Mouse (Mus musculus) bone marrow macrophage, adult 2 months (primary cell): Measurements from ENCODE around the gene Oxct2b.

Experiments used
- CTCF ChIP-seq: IDR thresholded peaks from 2 replicates; pipeline ENCODE4 v1.5.1; 2012; ENCODE audit warnings: low read depth, mild to moderate bottlenecking, low read length, moderate library complexity
- POLR2A ChIP-seq: IDR thresholded peaks from 2 replicates; pipeline ENCODE4 v1.6.1; 2012; ENCODE audit warnings: mild to moderate bottlenecking, low read depth, low read length, borderline replicate concordance

GRCm38 (mm10) chr4:123085290-123085689 is 30.8 kb upstream of the Oxct2b start:
- TF ChIP-seq CTCF (no peak), POLR2A (no peak)
